Mouse (Mus musculus): Measurements from ENCODE around the gene Cd200r1.
"Not testable (repeated sequence)": the region's sequence is repeated elsewhere in the genome, so short reads cannot be mapped to it uniquely, and the experiment has no call there.

Cd200r1 gene

GRCm38 (mm10) chr16:44766320-44766892 lies 870 bp downstream of the Cd200r1 start:
- no peak for DNase-seq (ENCODE audit: low read depth)

- DNase-seq (ENCODE audit: low read depth), result no peak
These were observed 2.0 kb downstream of the Cd200r1 start for GRCm38 (mm10) chr16:44767506-44767905.

- DNase-seq (ENCODE audit: low read depth), result no peak
These were observed 2.4 kb downstream of the Cd200r1 start for GRCm38 (mm10) chr16:44767967-44768366.

- no peak for DNase-seq (ENCODE audit: low read depth)
These were observed 7.0 kb downstream of the Cd200r1 start for GRCm38 (mm10) chr16:44772577-44772976.

- no peak for DNase-seq (ENCODE audit: low read depth)
These were observed 8.1 kb downstream of the Cd200r1 start for GRCm38 (mm10) chr16:44773673-44774072.

GRCm38 (mm10) chr16:44774201-44774600 lies 8.7 kb downstream of the Cd200r1 start:
- no peak for DNase-seq (ENCODE audit: low read depth)

GRCm38 (mm10) chr16:44778538-44779147 lies 13.1 kb downstream of the Cd200r1 start:
- no peak for DNase-seq (ENCODE audit: low read depth)

GRCm38 (mm10) chr16:44779494-44779893 lies 14.0 kb downstream of the Cd200r1 start:
- DNase-seq (ENCODE audit: low read depth), result no peak

- no peak for DNase-seq (ENCODE audit: low read depth)
These were observed 15.2 kb downstream of the Cd200r1 start for GRCm38 (mm10) chr16:44780751-44781150.

GRCm38 (mm10) chr16:44786934-44787333 lies 21.4 kb downstream of the Cd200r1 start:
- no peak for DNase-seq (ENCODE audit: low read depth)

- DNase-seq (ENCODE audit: low read depth), result no peak
These were observed 28.9 kb downstream of the Cd200r1 start for GRCm38 (mm10) chr16:44794416-44794815.

- DNase-seq (ENCODE audit: low read depth), result no peak
These were observed 40.4 kb downstream of the Cd200r1 start for GRCm38 (mm10) chr16:44805976-44806375.

GRCm38 (mm10) chr16:44810223-44810622 lies 44.7 kb downstream of the Cd200r1 start:
- not testable (repeated sequence) for DNase-seq (ENCODE audit: low read depth)

- DNase-seq (ENCODE audit: low read depth), result no peak
These were observed 46.0 kb downstream of the Cd200r1 start, which contains the start of gene Cd200r4 for GRCm38 (mm10) chr16:44811544-44811943. Cd200r4 (plus strand) TSS chr16:44811733.

GRCm38 (mm10) chr16:44812468-44813065 lies 47.0 kb downstream of the Cd200r1 start:
- DNase-seq (ENCODE audit: low read depth), result no peak

GRCm38 (mm10) chr16:44818010-44818409 lies 52.5 kb downstream of the Cd200r1 start:
- no peak for DNase-seq (ENCODE audit: low read depth)

GRCm38 (mm10) chr16:44820545-44820944 lies 55.0 kb downstream of the Cd200r1 start:
- no peak for DNase-seq (ENCODE audit: low read depth)

- DNase-seq (ENCODE audit: low read depth), result no peak
These were observed 66.8 kb downstream of the Cd200r1 start for GRCm38 (mm10) chr16:44832286-44832685.

GRCm38 (mm10) chr16:44833189-44833588 lies 67.7 kb downstream of the Cd200r1 start:
- DNase-seq (ENCODE audit: low read depth), result not testable (repeated sequence)
